Mouse (Mus musculus): Measurements from ENCODE around the gene Jade3.

Jade3 gene

DNA sequence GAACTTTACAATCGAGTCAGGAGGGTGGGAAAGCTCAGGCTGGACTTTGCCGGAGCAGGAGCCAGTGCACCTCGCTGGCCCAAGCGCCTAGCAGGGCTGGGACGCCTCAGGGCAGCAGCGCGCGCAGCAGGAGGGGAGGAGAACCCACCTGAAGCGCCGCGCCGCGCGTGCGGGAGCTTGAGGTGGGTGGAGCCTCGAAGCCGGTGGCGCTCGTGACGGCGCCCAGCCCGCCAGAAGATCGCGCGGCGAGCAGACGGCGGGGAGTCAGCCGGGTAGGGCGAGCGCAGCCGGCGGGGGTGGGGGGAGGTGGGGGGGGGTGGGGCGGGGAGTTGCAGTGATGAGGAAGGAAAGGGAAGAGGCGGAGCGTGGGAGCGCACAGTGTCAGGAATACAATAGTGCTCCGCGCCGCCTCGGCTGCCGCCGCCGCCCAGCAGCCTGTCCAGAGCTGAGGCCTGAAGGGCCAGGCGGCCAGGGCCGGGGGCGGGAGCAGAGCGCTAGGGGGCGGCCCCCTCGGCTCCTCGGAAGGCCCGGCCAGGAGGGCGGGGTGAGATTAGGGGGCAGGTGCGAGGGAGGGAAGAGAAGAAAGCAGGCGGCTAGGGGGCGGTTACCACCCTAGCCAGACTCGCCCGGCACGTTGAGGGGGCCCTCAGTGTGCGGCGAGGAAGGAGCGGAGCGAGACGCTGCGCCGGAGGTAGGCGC, at the start of gene Jade3:
Jade3 (plus strand) TSS at position 549 of the 699 bp plus-strand sequence.
- peak; percentile 76 to 79 for DNase-seq (ENCODE audit: low spot score in 2 of 2)

- no peak for DNase-seq (ENCODE audit: low spot score in 2 of 2)
Observed at GRCm38 (mm10) chrX:20379347-20380014, 46.0 kb upstream of the Jade3 start.

GRCm38 (mm10) chrX:20382260-20382659, 43.2 kb upstream of the Jade3 start:
- DNase-seq (ENCODE audit: low spot score in 2 of 2): no peak

DNA sequence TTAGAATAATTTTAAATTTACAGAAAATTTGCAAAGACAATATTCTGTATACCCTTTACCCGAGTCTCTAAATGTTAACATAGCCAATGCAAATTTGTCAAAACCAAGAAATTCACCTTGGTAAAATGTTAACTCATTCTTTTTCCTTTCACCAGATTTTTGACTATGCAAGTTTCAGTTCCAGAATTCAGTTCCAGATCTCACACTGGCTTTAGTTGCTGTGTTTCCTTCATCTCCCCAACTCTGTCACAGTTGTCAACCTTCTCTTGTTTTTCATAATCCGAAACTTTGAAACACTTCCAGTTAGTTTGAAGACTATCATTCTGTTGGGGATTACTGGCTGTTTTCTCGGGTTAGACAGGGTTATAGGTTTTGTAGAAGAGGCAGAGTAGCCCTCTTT, 38.5 kb upstream of the Jade3 start:
- DNase-seq (ENCODE audit: low spot score in 2 of 2): no peak

- peak in 1 of 2 experiments; percentile 1 for DNase-seq (ENCODE audit: low spot score in 2 of 2)
Observed at GRCm38 (mm10) chrX:20391964-20392363, 33.5 kb upstream of the Jade3 start.

GRCm38 (mm10) chrX:20392942-20393341, 32.5 kb upstream of the Jade3 start:
- no peak for DNase-seq (ENCODE audit: low spot score in 2 of 2)

GRCm38 (mm10) chrX:20404068-20404467, 21.4 kb upstream of the Jade3 start:
- no peak for DNase-seq (ENCODE audit: low spot score in 2 of 2)

DNA sequence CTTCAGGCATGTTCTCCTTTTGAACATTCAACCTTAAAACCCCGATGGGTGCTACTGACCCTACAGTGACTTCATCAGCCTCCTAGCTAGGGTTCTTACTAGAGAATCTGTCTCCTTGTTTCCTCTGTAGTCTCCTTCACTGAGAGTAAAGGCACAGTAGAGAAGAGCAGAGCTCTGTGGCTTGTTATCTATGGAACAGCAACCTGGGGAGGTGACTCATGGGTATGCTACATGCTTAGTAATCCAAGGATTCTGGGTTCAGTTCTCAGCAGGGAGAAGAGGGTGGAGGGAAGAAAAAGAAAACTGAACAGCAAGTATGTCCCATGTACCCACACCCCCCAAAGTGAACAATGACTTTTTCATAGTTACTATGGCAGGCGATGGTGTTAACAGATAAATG, 18.6 kb upstream of the Jade3 start:
- no peak for DNase-seq (ENCODE audit: low spot score in 2 of 2)

DNA sequence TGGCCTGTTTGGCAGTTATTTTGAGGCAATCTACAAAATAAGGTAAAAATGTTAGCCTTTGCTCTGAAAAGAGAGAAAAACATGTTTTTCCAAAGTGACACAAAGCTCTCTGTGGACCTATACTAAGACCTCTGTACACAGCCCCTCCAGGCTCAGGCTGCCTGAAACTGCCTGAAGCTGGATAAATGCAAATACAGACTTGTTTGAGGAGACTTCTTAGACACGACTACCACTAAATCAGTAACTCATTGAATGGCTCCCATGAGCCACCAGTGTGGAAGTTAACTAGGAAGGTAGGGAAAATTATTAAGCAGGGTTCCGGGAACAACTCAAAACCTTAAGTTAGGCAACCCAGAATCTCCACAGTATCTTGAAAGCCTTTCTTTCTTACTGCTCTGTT, 17.8 kb upstream of the Jade3 start:
- DNase-seq (ENCODE audit: low spot score in 2 of 2): no peak

DNA sequence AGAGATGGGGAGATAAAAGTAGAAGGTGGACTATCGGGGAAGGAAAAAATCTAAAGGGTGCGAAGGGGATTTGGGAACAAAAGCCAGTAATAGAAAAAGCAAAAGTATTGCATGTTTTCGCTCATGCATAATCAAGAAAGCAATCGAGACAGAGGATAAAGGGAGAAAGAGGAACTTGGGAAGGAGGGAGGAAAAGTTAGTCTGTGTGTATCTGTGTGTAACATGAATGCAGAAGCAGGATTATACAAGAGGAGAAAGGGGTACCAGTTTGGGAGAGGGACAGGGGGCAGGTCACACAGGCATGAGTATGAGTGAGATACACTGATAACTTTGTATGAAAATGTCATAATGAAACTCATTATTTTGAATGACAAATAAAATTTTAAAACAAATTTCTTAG, 14.1 kb upstream of the Jade3 start:
- no peak for DNase-seq (ENCODE audit: low spot score in 2 of 2)

GRCm38 (mm10) chrX:20412221-20412620, 13.3 kb upstream of the Jade3 start:
- no peak for DNase-seq (ENCODE audit: low spot score in 2 of 2)

- DNase-seq (ENCODE audit: low spot score in 2 of 2): no peak
Observed at GRCm38 (mm10) chrX:20414885-20415622, 10.4 kb upstream of the Jade3 start.

GRCm38 (mm10) chrX:20418461-20418860, 7.0 kb upstream of the Jade3 start:
- DNase-seq (ENCODE audit: low spot score in 2 of 2): no peak

- no peak for DNase-seq (ENCODE audit: low spot score in 2 of 2)
Observed at GRCm38 (mm10) chrX:20419536-20419935, 6.0 kb upstream of the Jade3 start.

DNA sequence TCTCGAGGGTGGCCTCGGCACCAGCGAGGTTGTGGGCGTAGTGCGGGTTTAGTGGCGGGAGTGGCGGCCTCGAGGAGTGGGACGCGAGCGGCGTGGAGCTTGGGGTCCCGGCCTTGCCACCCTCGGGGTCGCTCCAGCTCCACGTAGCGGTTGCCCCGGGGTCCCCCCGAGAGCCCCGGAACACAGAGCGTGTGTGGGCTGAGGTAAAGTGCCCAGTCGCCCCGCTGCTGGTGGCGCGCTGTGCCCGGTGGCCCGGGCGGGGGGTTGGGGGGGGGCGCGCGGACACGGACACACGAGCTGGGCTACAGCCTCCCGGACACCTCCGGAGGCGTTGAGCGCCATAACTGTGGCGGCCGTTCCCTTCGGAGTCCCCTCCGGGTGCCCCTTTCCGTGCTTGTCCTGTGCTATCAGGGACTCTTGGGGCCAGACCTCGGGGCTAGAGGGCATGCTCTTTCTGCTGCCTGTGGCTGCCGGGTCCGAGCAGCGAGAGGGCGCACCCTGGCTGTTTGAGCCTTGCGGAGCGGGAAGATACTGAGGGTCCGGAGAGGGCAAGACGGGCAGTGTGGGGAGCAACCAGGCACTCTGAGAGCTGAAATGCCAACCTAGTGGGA, 456 bp downstream of the Jade3 start:
- peak; percentile 9 to 13 for DNase-seq (ENCODE audit: low spot score in 2 of 2)

DNA sequence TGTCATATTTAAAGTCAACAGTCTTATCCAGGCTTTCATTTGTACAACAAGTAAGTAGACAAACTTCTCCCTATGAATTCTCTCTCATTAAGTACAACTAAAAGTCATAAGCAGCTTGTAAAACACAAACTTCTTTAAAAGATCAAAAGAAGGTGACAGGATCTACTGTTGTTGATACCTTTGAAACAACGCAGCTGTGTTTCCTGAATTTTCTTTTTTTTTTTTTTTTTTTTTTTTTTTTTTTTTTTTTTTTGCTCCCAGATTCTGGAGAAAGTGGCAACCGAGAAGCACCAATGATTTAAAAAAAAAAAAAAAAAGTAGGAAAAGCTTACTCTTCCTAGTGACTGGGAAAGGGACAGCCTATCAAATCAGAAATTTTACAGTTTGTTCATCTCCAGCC, 57.7 kb downstream of the Jade3 start:
- no peak for DNase-seq (ENCODE audit: low spot score in 2 of 2)

- DNase-seq (ENCODE audit: low spot score in 2 of 2): no peak
Observed at GRCm38 (mm10) chrX:20497682-20498081, 72.2 kb downstream of the Jade3 start.

DNA sequence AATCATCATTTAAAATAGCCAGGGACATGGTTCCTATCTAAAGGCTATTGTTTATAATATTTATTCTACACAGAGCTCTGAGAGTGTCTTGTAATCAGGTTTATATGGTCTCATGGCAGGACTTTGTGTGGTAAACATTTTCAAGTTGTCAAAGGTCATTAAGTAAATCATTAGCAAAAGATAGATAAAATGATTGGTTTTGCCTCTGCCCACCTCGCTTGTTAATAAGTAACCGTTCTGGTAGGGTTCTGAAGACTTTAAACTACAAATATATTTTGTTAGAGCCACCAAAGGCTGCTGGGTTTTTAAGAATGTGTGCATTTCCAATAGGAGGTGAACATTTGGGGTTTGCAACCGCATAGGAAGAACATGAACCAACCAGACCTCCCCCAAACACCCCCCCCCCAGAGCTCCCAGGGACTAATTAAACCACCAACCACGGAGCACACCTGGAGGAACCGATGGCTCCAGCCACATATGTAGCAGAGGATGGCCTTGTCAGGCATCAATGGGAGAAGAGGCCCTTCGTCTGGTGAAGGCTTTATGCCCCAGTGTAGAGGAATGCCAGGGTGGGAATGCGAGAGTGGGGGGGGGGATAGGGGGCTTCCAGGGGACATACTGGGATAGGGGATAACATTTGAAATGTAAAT, 94.9 kb downstream of the Jade3 start:
- no peak for DNase-seq (ENCODE audit: low spot score in 2 of 2)

- no peak for DNase-seq (ENCODE audit: low spot score in 2 of 2)
Observed at GRCm38 (mm10) chrX:20521578-20521977, 96.1 kb downstream of the Jade3 start.

GRCm38 (mm10) chrX:20532621-20533020, 107.1 kb downstream of the Jade3 start:
- no peak for DNase-seq (ENCODE audit: low spot score in 2 of 2)

DNA sequence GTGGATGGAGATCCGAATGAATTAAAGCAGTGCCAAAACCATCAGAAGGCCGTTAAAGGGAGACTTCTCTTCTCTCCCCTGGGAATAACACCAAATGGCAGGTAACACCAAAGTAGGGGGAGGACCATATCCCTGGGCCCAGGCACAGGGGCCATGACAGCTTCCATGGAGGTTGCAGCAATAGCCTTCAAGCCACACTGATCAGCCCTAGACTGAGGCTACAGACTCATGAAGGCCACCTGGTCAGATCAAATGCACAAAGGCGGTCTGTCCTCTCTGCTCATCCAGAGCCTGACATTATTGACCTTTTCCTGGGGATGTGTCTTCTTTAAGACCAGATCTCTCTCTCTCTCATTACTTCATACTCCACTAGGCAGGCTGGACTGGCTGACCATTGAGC, 118.4 kb downstream of the Jade3 start:
- no peak for DNase-seq (ENCODE audit: low spot score in 2 of 2)

DNA sequence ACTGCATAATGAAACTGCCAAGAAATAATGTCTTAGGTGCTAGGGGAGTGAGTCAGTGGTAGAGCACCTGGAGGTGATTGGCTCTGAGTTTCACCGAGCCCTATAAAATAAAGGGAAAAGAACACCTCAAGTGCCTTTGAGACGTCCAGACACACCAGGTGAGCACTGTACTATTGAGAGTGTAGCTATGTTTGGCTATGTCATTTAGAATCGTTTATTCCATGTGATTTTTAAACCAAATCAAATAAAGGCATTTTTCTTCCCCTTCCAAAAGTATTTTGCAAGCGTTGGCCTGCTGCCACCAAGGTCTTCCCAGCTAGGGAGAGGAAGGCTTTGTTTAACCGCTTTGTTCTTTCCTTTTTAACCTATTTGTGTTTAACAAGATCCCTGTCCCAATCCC, 122.1 kb downstream of the Jade3 start:
- DNase-seq (ENCODE audit: low spot score in 2 of 2): no peak
